Mouse (Mus musculus) midbrain, embryonic 12.5 days (tissue): ENCODE results near the gene Rnf187. TPM values are rescaled to one million over a fixed set of nuclear protein-coding genes. Genes with fewer than 3 reads are reported as not detected.
"Not testable (repeated sequence)": the region's sequence is repeated elsewhere in the genome, so short reads cannot be mapped to it uniquely, and the experiment has no call there.

Experiments
- ATAC-seq: fragments of 200-750 bp; cut with Nextera tagmentation; 2 replicates; pipeline ENCODE4 v1.8.0; 2017; ENCODE audit warnings: low read depth, moderate TSS enrichment, moderate library complexity; ENCODE audit not compliant: low FRiP score
- H3K27ac ChIP-seq: fragments of 300-500 bp; sonication (generic); replicated peaks from 2 replicates; pipeline ENCODE4 v1.5.1; 2016; ENCODE audit warnings: mild to moderate bottlenecking
- H3K27me3 ChIP-seq: fragments of 300-500 bp; sonication (generic); 2 replicates; pipeline ENCODE4 v1.6.1; 2016; ENCODE audit warnings: mild to moderate bottlenecking
- H3K36me3 ChIP-seq: fragments of 300-500 bp; sonication (generic); 2 replicates; pipeline ENCODE4 v1.6.1; 2016
- H3K4me1 ChIP-seq: fragments of 300-500 bp; sonication (generic); 2 replicates; pipeline ENCODE4 v1.6.1; 2016
- H3K4me2 ChIP-seq: fragments of 300-500 bp; sonication (generic); replicated peaks from 2 replicates; pipeline ENCODE4 v1.6.1; 2016; ENCODE audit warnings: mild to moderate bottlenecking, moderate library complexity
- H3K4me3 ChIP-seq: fragments of 300-500 bp; sonication (generic); 2 replicates; pipeline ENCODE4 v1.5.1; 2016; ENCODE audit warnings: mild to moderate bottlenecking
- H3K9ac ChIP-seq: fragments of 300-500 bp; sonication (generic); replicated peaks from 2 replicates; pipeline ENCODE4 v1.6.1; 2016; ENCODE audit warnings: mild to moderate bottlenecking, moderate library complexity
- H3K9me3 ChIP-seq: fragments of 300-500 bp; sonication (generic); 2 replicates; pipeline ENCODE4 v1.6.1; 2016; ENCODE audit warnings: mild to moderate bottlenecking
- WGBS: fragments of 180-500 bp; shearing (Covaris S2); methylation state at CpG from one replicate; pipeline ENCODE4 v1.1.7; 2016; 5-methylcytosine and 5-hydroxymethylcytosine counted together
- polyA plus RNA-seq: library from polyadenylated mRNA; unstranded; fragments of >200 nt; fragmentation: Nextera tagmentation; extraction: Ambion mirVana; gene quantifications from 2 replicates; pipeline ENCODE4 v1.2.1, GENCODE M21; 2016

Rnf187 gene
- polyA plus RNA-seq, 1 experiment from 2014 or later = 437 TPM

GRCm38 (mm10) chr11:58954170-58954419, 15.4 kb upstream of the Rnf187 start:
- H3K27ac ChIP-seq = peak overlapping the region; percentile 99
- peaks cover 48% of the 10 kb centered on the region for H3K4me1 ChIP-seq
- not testable (repeated sequence) for H3K27me3 ChIP-seq, H3K9me3 ChIP-seq
- peak overlapping the region; percentile 58 for H3K4me3 ChIP-seq
- peak; percentile 50 for ATAC-seq
- 0% methylated on average over 17 of the region's 17 CpGs for WGBS
- H3K9ac ChIP-seq = peak overlapping the region; percentile 94
- peak overlapping the region; percentile 94 for H3K4me2 ChIP-seq
- 0 out of 2 replicates have a peak, but pooled peaks cover 10% of the 10 kb centered on the region for H3K36me3 ChIP-seq

GRCm38 (mm10) chr11:58953351-58954169, 14.8 kb upstream of the Rnf187 start:
- peak overlapping the region; percentile 99 for H3K27ac ChIP-seq
- peak; percentile 8 for ATAC-seq
- H3K27me3 ChIP-seq = peaks cover 10% of the 10 kb centered on the region
- H3K4me2 ChIP-seq = peak overlapping the region; percentile 94
- H3K4me1 ChIP-seq = peaks cover 45% of the 10 kb centered on the region
- peak overlapping the region; percentile 58 for H3K4me3 ChIP-seq
- H3K36me3 ChIP-seq = 0 out of 2 replicates have a peak, but pooled peaks cover 10% of the 10 kb centered on the region
- peak overlapping the region; percentile 94 for H3K9ac ChIP-seq
- H3K9me3 ChIP-seq = no peaks in the 10 kb centered on the region
- 1% methylated on average over 33 of the region's 33 CpGs for WGBS

GRCm38 (mm10) chr11:58951210-58951609, 12.5 kb upstream of the Rnf187 start:
- H3K27ac ChIP-seq = peak overlapping the region; percentile 99
- H3K36me3 ChIP-seq = no peaks in the 10 kb centered on the region
- no peak overlapping the region for H3K4me3 ChIP-seq
- no peaks in the 10 kb centered on the region for H3K27me3 ChIP-seq
- H3K9ac ChIP-seq = no peak overlapping the region
- peak overlapping the region; percentile 58 for H3K4me2 ChIP-seq
- ATAC-seq = no peak
- WGBS = 65% methylated on average over 5 of the region's 5 CpGs
- H3K4me1 ChIP-seq = peaks cover 31% of the 10 kb centered on the region
- no peaks in the 10 kb centered on the region for H3K9me3 ChIP-seq

- Histone ChIP-seq H3K9ac (peak overlapping the region; percentile 97), H3K4me2 (peak overlapping the region; percentile 58), H3K27ac (peak overlapping the region; percentile 99), H3K27me3 (no peaks in the 10 kb centered on the region), H3K9me3 (no peaks in the 10 kb centered on the region), H3K4me1 (peaks cover 26% of the 10 kb centered on the region), H3K36me3 (no peaks in the 10 kb centered on the region), H3K4me3 (peak overlapping the region; percentile 68)
- peak; percentile 53 for ATAC-seq
- 4% methylated on average over 20 of the region's 20 CpGs for WGBS
Measured at GRCm38 (mm10) chr11:58949480-58950431, 11.0 kb upstream of the Rnf187 start.

GRCm38 (mm10) chr11:58948542-58949479, 10.1 kb upstream of the Rnf187 start, which contains the start of gene Hist3h2ba:
TSS of gene Hist3h2ba (plus strand) at chr11:58948920.
- peak within 1 kb of the TSS; percentile 58 for H3K4me2 ChIP-seq
- peak within 1 kb of the TSS; percentile 97 for H3K9ac ChIP-seq
- no peaks in the 10 kb centered on the region for H3K9me3 ChIP-seq
- H3K27me3 ChIP-seq = no peaks in the 10 kb centered on the region; the same call in 1 of the 2 replicates
- WGBS = under 1% methylated on average over 42 of the region's 48 CpGs
- ATAC-seq = peak; percentile 89
- peak within 1 kb of the TSS; percentile 68 for H3K4me3 ChIP-seq
- H3K27ac ChIP-seq = peak within 1 kb of the TSS; percentile 99
- H3K4me1 ChIP-seq = peaks cover 26% of the 10 kb centered on the region
- no peaks in the 10 kb centered on the region for H3K36me3 ChIP-seq

GRCm38 (mm10) chr11:58947798-58948528, 9.2 kb upstream of the Rnf187 start:
- Histone ChIP-seq H3K4me2 (peak overlapping the region; percentile 58), H3K36me3 (no peaks in the 10 kb centered on the region), H3K4me3 (peak overlapping the region; percentile 68), H3K9me3 (no peaks in the 10 kb centered on the region), H3K4me1 (peaks cover 21% of the 10 kb centered on the region), H3K9ac (peak overlapping the region; percentile 71), H3K27ac (peak overlapping the region; percentile 99), H3K27me3 (no peaks in the 10 kb centered on the region; the same call in 1 of the 2 replicates)
- peak; percentile 64 for ATAC-seq
- 17% methylated on average over 23 of the region's 23 CpGs for WGBS

- 82% methylated on average over 3 of the region's 3 CpGs for WGBS
- H3K4me1 ChIP-seq = peaks cover 18% of the 10 kb centered on the region
- H3K36me3 ChIP-seq = no peaks in the 10 kb centered on the region
- peak overlapping the region; percentile 24; the same call in 1 of the 2 replicates for H3K9ac ChIP-seq
- peak overlapping the region; percentile 99 for H3K27ac ChIP-seq
- H3K4me2 ChIP-seq = peak overlapping the region; percentile 58; the same call in 1 of the 2 replicates
- no peaks in the 10 kb centered on the region for H3K9me3 ChIP-seq
- ATAC-seq = no peak
- H3K27me3 ChIP-seq = no peaks in the 10 kb centered on the region; the same call in 1 of the 2 replicates
- no peak overlapping the region for H3K4me3 ChIP-seq
Measured at GRCm38 (mm10) chr11:58947306-58947705, 8.6 kb upstream of the Rnf187 start.

GRCm38 (mm10) chr11:58944136-58944535, 5.4 kb upstream of the Rnf187 start:
- Histone ChIP-seq H3K27ac (no peak overlapping the region), H3K4me3 (no peak overlapping the region), H3K4me1 (peaks cover 11% of the 10 kb centered on the region), H3K4me2 (no peak overlapping the region), H3K9me3 (no peaks in the 10 kb centered on the region), H3K27me3 (no peaks in the 10 kb centered on the region; the same call in 1 of the 2 replicates), H3K9ac (no peak overlapping the region), H3K36me3 (no peaks in the 10 kb centered on the region)
- no peak for ATAC-seq
- WGBS = 82% methylated on average over 5 of the region's 5 CpGs

- ATAC-seq = no peak; the same call in 1 of the 2 replicates
- peaks cover 24% of the 10 kb centered on the region for H3K4me1 ChIP-seq
- peaks cover 24% of the 10 kb centered on the region for H3K36me3 ChIP-seq
- H3K4me2 ChIP-seq = peak overlapping the region; percentile 91
- peak overlapping the region; percentile 97 for H3K4me3 ChIP-seq
- 17% methylated on average over 6 of the region's 6 CpGs for WGBS
- peak overlapping the region; percentile 99 for H3K9ac ChIP-seq
- H3K27me3 ChIP-seq = no peaks in the 10 kb centered on the region; the same call in 1 of the 2 replicates
- H3K27ac ChIP-seq = peak overlapping the region; percentile 92
- H3K9me3 ChIP-seq = no peaks in the 10 kb centered on the region
Measured at GRCm38 (mm10) chr11:58939088-58939439, 348 bp upstream of the Rnf187 start.

- H3K27ac ChIP-seq = peak overlapping the region; percentile 92
- H3K9ac ChIP-seq = peak overlapping the region; percentile 99
- H3K9me3 ChIP-seq = no peaks in the 10 kb centered on the region
- H3K4me3 ChIP-seq = peak overlapping the region; percentile 97
- H3K4me1 ChIP-seq = peaks cover 24% of the 10 kb centered on the region
- H3K36me3 ChIP-seq = peaks cover 36% of the 10 kb centered on the region
- H3K4me2 ChIP-seq = peak overlapping the region; percentile 91
- ATAC-seq = no peak
- H3K27me3 ChIP-seq = no peaks in the 10 kb centered on the region
- WGBS = under 1% methylated on average over 13 of the region's 13 CpGs
Measured at GRCm38 (mm10) chr11:58937909-58938308, 807 bp downstream of the Rnf187 start.
